Mouse (Mus musculus) frontal cortex, postnatal 10 days (tissue): ENCODE results near the gene Dagla.

Experiments used
- DNase-seq, 2 experiments: peaks; one replicate each; pipeline ENCODE4 v3.0.0; 2022; ENCODE audit warnings: low spot score in 2 of 2, mixed read lengths in 1 of 2

Dagla gene

DNA sequence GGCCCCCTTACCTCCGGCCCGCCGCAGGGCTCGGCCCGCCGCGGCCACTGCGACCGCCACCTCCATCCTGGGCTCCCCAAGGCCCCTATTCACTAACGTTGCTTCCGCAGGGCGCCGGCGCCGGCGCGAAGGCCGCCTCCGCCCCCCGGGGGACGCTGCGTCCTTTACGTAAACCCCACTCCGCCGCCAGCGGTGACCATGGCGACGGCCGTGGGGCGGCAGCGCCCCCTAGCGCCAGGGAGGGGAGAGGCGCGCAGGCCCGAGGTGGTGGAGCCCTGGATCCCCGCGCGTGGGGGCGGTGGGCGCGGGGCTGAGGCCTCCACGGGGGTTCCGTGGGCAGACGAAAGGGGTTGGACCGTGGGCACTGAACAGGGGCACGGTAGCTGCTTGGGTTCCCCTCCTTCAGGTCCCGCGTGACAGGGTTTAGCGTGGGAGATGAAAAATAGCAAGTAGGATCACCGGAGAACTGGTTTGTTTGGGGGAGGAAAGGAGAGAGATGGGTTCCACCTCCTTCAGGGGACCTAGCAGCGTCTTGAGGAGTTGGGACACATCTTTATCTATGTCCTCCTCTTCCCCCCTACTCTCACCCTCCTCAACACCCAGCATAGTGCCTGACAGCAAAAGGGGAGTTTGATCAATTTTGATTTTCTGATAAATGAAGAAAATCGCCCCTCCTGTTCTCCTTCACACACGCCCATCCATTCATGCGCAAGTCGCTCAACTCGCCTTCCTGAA is at the start of gene Dagla:
Gene Dagla, minus strand, starts transcription at position 68 of the 735 bp plus-strand sequence.
- peak in 1 of 2 experiments; percentile 85 for DNase-seq

DNA sequence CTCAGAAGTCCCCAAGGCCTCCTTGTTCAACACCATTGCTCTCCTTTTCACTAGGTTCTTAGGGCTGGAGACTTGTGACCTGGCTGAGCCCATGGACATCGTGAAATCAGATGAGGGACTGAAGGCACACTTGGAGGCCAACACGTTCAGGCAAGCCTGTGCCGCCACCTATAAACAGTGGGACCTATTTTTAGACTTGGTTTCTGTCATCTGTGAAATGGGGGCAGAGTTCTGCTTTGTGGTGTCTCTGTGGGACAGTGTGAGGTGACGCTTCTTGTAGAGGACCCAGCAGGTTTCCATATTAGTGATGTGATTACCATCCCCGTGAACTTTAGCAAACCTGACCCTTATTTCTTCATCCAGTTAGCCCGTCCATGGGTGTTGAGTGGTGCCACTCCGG is 47.5 kb upstream of the Dagla start:
- no peak for DNase-seq

DNA sequence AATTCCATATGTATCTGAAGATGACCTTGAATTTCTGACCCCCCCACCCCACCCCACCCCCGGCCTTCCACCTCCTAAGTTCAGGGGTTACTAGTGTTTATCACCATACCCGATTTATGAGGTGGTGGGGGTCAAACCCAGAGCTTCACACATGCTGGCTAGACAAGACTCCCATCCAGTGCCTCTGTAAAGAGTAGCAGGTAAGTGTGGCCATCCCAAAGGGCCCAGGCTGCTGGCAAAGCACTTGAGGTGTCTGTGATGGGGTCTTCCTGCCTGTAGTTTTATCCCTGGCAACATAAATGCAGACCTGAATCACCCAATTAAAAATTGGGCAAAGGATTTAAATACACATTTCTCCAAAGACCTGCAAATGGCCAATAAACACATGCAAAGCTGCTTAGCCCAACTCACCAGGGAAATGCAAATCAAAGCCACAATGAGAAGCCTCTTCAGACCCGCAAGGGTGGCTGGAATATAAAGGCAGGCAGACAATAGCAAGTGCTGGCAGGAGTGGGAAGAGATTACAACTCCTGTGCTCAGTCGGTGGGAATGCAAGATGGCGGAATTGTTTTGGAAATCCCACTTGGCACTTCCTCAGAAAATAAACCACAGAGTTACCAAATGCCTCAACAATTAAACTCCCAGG is 43.1 kb upstream of the Dagla start:
- no peak for DNase-seq

GRCm38 (mm10) chr19:10345696-10346095 is 41.0 kb upstream of the Dagla start:
- no peak for DNase-seq

GRCm38 (mm10) chr19:10343866-10344265 is 39.2 kb upstream of the Dagla start:
- DNase-seq = no peak

DNA sequence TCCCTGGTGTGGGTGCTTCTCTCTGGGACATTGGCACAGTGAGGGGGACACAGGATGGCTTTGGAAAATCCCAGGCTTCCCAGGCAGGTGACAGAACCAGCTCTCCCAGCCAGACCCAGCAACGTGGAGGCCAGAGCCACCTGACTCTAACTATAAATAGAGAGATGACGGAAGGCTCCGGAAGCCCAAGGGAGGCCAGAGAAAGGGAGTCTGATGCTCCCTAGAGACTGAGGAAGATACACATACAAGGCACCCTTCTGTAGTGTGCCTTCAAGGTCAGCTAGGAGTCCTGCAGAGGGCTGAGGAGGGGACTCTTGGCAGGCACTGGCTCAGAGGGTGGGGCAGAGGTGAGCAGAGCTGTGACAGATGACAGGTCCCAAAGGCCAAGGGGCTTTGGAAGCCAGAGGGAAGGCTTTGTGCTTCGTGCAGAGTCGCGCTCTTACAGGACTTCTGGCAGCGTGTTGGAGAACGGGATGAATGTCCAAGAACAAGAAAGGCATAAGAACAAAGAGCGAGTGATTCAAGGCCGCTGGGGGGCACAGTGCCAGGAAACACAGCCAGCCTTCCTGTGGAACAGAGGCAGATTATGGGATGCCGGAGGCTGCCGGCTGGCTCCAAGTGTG is 37.3 kb upstream of the Dagla start:
- DNase-seq = peak; percentile 75 to 77

- DNase-seq = peak in 1 of 2 experiments; percentile 63
Observed at GRCm38 (mm10) chr19:10341152-10341551, 36.5 kb upstream of the Dagla start.

DNA sequence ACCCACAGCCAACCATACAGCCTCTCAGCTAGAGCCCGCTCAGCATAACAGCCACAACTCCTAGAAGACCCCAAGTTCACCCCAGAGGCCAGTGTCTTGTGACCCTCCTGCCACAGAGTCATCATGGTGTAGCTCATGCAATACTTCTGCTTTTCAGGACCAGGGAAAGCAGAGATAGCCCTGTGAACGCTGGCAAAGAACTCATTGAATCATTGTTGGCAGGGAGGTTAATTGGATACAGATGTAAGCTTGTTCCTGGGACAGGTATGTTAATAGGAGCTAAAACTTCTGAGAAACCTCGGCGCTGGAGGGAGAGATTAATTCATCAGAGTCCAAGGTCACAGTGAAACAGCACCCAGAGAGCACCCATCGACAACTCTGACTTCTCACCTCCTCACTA is 36.0 kb upstream of the Dagla start:
- no peak for DNase-seq

DNA sequence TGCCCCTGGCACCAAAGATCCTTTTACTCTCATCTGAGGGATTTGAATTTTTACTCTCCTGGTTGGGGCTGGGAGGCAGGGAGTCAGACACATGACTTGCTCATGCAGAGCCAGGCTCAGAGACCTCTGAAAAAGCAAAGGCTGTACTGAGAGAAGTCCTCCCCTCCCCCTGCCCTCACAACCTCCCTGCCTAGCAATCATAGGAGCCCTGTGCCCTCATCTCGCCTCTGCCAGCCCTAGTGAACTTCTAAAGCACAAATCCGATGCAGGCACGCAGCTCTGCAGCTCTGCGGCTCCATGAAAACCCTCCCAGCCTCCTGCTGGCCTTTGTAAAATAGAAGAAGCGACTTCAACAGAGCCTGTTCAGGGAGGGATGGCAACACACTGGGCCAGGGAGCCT is 34.6 kb upstream of the Dagla start:
- DNase-seq = no peak

GRCm38 (mm10) chr19:10338724-10339123 is 34.0 kb upstream of the Dagla start:
- DNase-seq = no peak

GRCm38 (mm10) chr19:10334467-10334866 is 29.8 kb upstream of the Dagla start:
- DNase-seq = no peak

GRCm38 (mm10) chr19:10333545-10334252 is 29.0 kb upstream of the Dagla start:
- peak; percentile 38 to 70 for DNase-seq

- DNase-seq = no peak
Observed at GRCm38 (mm10) chr19:10331706-10332105, 27.0 kb upstream of the Dagla start.

- no peak for DNase-seq
Observed at GRCm38 (mm10) chr19:10329033-10329432, 24.4 kb upstream of the Dagla start.

DNA sequence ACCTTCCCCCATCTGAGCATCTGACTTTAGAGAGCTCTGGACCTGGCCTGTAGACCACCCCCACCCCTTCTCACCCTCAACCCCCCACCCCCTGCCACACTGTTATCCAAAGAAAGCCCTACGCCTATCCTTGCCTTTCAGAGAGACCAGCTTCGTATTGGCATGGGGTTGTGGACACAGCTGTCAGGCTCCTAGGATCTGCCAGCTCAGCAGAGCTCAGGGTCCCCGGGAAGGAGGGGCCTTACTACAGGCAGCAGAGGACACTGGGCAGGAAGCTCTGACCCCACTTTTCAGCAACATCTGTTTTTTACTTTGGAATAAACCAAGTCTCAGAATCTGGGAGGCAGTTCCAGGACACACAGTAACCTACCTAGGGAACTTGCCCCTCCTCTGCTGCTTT is 21.9 kb upstream of the Dagla start:
- DNase-seq = no peak

- no peak for DNase-seq
Observed at GRCm38 (mm10) chr19:10323860-10324259, 19.2 kb upstream of the Dagla start.

GRCm38 (mm10) chr19:10323362-10323837 is 18.7 kb upstream of the Dagla start:
- DNase-seq = no peak

- no peak for DNase-seq
Observed at GRCm38 (mm10) chr19:10317795-10318194, 13.1 kb upstream of the Dagla start.

- no peak for DNase-seq
Observed at GRCm38 (mm10) chr19:10317358-10317757, 12.7 kb upstream of the Dagla start.

DNA sequence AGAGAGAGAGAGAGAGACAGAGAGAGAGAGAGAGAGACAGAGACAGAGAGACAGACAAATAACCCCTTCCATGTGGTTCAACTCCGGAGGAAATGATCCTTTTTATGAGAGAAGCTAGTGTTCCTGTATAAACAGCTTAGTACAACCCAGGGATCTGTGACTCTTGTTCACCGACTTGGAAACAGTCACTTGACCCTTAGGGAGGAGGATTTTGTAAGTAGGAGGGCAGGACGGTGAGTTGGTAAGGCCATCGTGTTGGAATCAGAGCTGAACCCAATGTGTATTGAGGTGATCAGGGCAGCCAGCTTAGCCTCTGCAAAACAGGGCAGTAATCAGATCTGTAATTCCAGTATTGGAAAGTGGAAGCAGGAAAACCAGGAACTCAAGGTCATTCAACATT is 12.3 kb upstream of the Dagla start:
- no peak for DNase-seq

DNA sequence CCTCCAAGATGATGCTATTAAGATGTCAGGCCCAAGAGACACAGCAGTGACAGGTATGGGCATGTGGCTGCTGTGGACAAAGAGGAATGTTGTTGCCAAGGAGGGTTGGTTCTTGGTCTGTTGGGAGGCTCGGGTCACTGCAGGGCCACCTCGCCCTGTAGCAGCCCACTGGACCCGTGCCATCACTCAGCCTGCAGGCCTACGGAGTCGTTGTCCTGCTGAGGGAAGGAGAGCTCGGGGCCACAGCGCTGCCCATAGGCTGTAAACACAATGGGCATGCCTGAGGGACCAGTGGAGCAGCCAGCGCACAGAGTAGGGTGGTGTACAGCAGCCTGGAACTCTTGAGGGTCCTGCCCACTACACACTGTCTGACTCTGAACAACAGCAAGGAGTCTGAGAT is 7.4 kb upstream of the Dagla start:
- no peak for DNase-seq

GRCm38 (mm10) chr19:10308990-10309389 is 4.3 kb upstream of the Dagla start:
- DNase-seq = no peak
